Mouse (Mus musculus) midbrain, embryonic 10.5 days (tissue): ENCODE measurements around the gene Eftud2. TPM values are rescaled to one million over a fixed set of nuclear protein-coding genes. Genes with fewer than 3 reads are reported as not detected.

Experiments used
- DNase-seq: peaks from one replicate; pipeline ENCODE4 v3.0.0-alpha.2; 2017; ENCODE audit warnings: low spot score
- H3K27ac ChIP-seq: fragments of 300-500 bp; sonication (generic); replicated peaks from 2 replicates; pipeline ENCODE4 v1.5.1; 2016; ENCODE audit warnings: mild to moderate bottlenecking
- H3K27me3 ChIP-seq: fragments of 300-500 bp; sonication (generic); 2 replicates; pipeline ENCODE4 v1.6.1; 2016; ENCODE audit warnings: low read depth, mild to moderate bottlenecking; ENCODE audit not compliant: poor library complexity, severe bottlenecking
- H3K36me3 ChIP-seq: fragments of 300-500 bp; sonication (generic); 2 replicates; pipeline ENCODE4 v1.6.1; 2016; ENCODE audit warnings: mild to moderate bottlenecking, moderate library complexity
- H3K4me1 ChIP-seq: fragments of 300-500 bp; sonication (generic); 2 replicates; pipeline ENCODE4 v1.6.1; 2016
- H3K4me3 ChIP-seq: fragments of 300-500 bp; sonication (generic); 2 replicates; pipeline ENCODE4 v1.5.1; 2016; ENCODE audit warnings: mild to moderate bottlenecking, moderate library complexity
- H3K9me3 ChIP-seq: fragments of 300-500 bp; sonication (generic); replicated peaks from 2 replicates; pipeline ENCODE4 v1.6.1; 2016; ENCODE audit warnings: mild to moderate bottlenecking
- WGBS: fragments of 180-500 bp; shearing (Covaris S2); methylation state at CpG from one replicate; pipeline ENCODE4 v1.1.7; 2016; 5-methylcytosine and 5-hydroxymethylcytosine counted together
- polyA plus RNA-seq: library from polyadenylated mRNA; unstranded; fragments of >200 nt; fragmentation: Nextera tagmentation; extraction: Ambion mirVana; gene quantifications from 2 replicates; pipeline ENCODE4 v1.2.1, GENCODE M21; 2016

The Eftud2 gene
- polyA plus RNA-seq, 1 experiment from 2014 or later, result 339 TPM

- WGBS, result 59% methylated on average over 8 of the region's 8 CpGs
- Histone ChIP-seq H3K9me3 (no peaks in the 10 kb centered on the region), H3K27me3 (no peaks in the 10 kb centered on the region), H3K4me3 (no peak overlapping the region), H3K27ac (no peak overlapping the region), H3K36me3 (peaks cover 37% of the 10 kb centered on the region), H3K4me1 (peaks cover 12% of the 10 kb centered on the region)
- no peak for DNase-seq
Observed at GRCm38 (mm10) chr11:102794157-102794556, 86.6 kb downstream of the Eftud2 start.

DNA sequence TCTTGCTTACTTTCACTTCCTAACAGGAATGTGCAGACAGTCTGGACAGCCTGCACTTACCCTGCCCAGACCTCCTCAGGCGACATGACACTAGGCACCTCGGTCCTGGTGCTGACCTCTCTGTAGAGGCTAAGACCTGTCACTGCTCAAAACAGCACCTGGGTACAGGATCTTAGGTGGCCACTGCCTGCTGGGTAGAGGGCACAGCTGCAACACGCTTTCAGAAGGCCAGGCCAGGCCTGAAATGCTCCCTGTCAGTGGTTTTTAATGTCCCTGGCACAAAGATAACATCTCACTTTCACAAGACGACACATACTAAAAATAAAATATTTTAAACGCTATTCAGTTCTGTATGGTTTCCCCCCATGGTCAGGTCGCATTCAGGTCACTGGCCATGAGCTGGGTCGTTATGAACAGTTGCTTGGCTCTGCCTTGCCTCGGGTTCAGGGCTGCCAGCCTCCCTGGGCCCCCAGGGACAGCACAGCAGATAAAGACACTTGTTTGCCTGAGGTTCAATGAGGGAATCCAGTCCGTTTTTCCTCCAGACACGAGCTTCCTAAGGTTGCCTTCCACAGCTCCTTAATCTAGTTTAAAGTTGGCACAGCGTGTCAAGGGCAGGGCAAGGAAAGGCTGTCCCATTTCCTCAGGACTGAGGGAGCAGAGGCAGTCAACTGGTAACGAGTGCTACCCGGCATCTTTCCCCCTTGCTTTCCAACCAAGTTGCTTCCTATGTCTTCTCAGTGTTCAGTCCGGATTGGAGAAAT, 88.9 kb downstream of the Eftud2 start:
- H3K9me3 ChIP-seq, result no peaks in the 10 kb centered on the region
- 71% methylated on average over 14 of the region's 14 CpGs for WGBS
- H3K4me3 ChIP-seq, result no peak overlapping the region
- H3K36me3 ChIP-seq, result peaks cover 15% of the 10 kb centered on the region
- no peaks in the 10 kb centered on the region for H3K27me3 ChIP-seq
- H3K4me1 ChIP-seq, result peaks cover 12% of the 10 kb centered on the region
- no peak overlapping the region for H3K27ac ChIP-seq
- no peak for DNase-seq

Other genes starting within 250 kb of the Eftud2 start
- gene Meioc, start 217.3 kb downstream of the Eftud2 start, polyA plus RNA-seq, result 0.16 and 0.41 TPM in 2 replicates
- gene Ccdc43, start 183.2 kb downstream of the Eftud2 start, polyA plus RNA-seq, result 59.5 and 63.2 TPM in 2 replicates
- gene Adam11, start 119.5 kb downstream of the Eftud2 start, polyA plus RNA-seq, result 10.7 and 18.4 TPM in 2 replicates
- gene Gjc1, start 61.3 kb downstream of the Eftud2 start, polyA plus RNA-seq, result 81.1 and 84.0 TPM in 2 replicates
- not detected in 2 replicates for gene Higd1b, start 45.1 kb downstream of the Eftud2 start, polyA plus RNA-seq
- 2.2 and 2.7 TPM in 2 replicates for gene Ccdc103, start 219 bp upstream of the Eftud2 start, polyA plus RNA-seq
- not detected in 2 replicates for gene Fam187a, start 4.2 kb upstream of the Eftud2 start, polyA plus RNA-seq
- 0.05 and 0.09 TPM in 2 replicates for gene Gfap, start 19.9 kb upstream of the Eftud2 start, polyA plus RNA-seq
- 12.4 and 14.0 TPM in 2 replicates for gene Kif18b, start 44.1 kb upstream of the Eftud2 start, polyA plus RNA-seq
- 3.0 and 5.8 TPM in 2 replicates for gene C1ql1, start 65.7 kb upstream of the Eftud2 start, polyA plus RNA-seq
- 57.3 and 61.8 TPM in 2 replicates for gene Nmt1, start 147.2 kb upstream of the Eftud2 start, polyA plus RNA-seq
- 265 and 287 TPM in 2 replicates for gene Dcakd, start 147.3 kb upstream of the Eftud2 start, polyA plus RNA-seq
- 1.4 TPM in 2 replicates for gene Plcd3, start 220.7 kb upstream of the Eftud2 start, polyA plus RNA-seq
- 10.7 and 12.5 TPM in 2 replicates for gene Acbd4, start 220.7 kb upstream of the Eftud2 start, polyA plus RNA-seq
- gene Hexim1, start 235.2 kb upstream of the Eftud2 start, polyA plus RNA-seq, result 2.3 and 2.7 TPM in 2 replicates